Mouse (Mus musculus) heart, adult 18-20 months (tissue): ENCODE measurements around the gene Muc5ac. TPM values are rescaled to one million over a fixed set of nuclear protein-coding genes. Genes with fewer than 3 reads are reported as not detected.

Source experiments
- DNase-seq, 2 experiments: peaks; one replicate each; pipeline ENCODE4 v3.0.0; 2021 to 2022; ENCODE audit warnings: mixed read lengths in 1 of 2
- total RNA-seq, 2 experiments: library from RNA; stranded (reverse); gene quantifications; 2 replicates each; pipeline ENCODE4 v1.2.3; 2021

Gene Muc5ac
- total RNA-seq, 2 experiments from 2014 or later: 0.03 TPM; not detected in 1

- no peak for DNase-seq
Measured at GRCm38 (mm10) chr7:141836423-141836822, 47.7 kb downstream of the Muc5ac start.

- DNase-seq: no peak
Measured at GRCm38 (mm10) chr7:141838779-141839178, 50.0 kb downstream of the Muc5ac start, which contains the start of gene Muc5b. Muc5b (plus strand) TSS chr7:141839070.

- no peak for DNase-seq
Measured at GRCm38 (mm10) chr7:141840354-141840753, 51.6 kb downstream of the Muc5ac start.

- no peak for DNase-seq
Measured at GRCm38 (mm10) chr7:141861046-141861445, 72.3 kb downstream of the Muc5ac start.

Other genes with a start within 250 kb of the Muc5ac start
- 10 to 100 TPM; 48.2 to 50.9 TPM for gene Chid1, start 249.1 kb upstream of the Muc5ac start, total RNA-seq
- gene Ap2a2, start 226.8 kb upstream of the Muc5ac start, total RNA-seq: 10 to 100 TPM; 60.7 to 60.8 TPM
- not detected for gene Muc6, start 133.7 kb upstream of the Muc5ac start, total RNA-seq
- under 1 TPM in 1 of 2 experiments, not detected in 1; 0.44 TPM for gene Muc2, start 98.6 kb upstream of the Muc5ac start, total RNA-seq
- gene Muc5b, start 50.1 kb downstream of the Muc5ac start, total RNA-seq: 1 to 10 TPM in 1 of 2 experiments, not detected in 1; 1.6 TPM
- gene Tollip, start 129.5 kb downstream of the Muc5ac start, total RNA-seq: 10 to 100 TPM; 50.9 to 54.4 TPM
- gene Brsk2, start 160.8 kb downstream of the Muc5ac start, total RNA-seq: under 1 TPM; 0.15 to 0.39 TPM